Mouse (Mus musculus) spleen, postnatal 0 days (tissue): ENCODE measurements around the gene S100a9. TPM values are rescaled to one million over a fixed set of nuclear protein-coding genes. Genes with fewer than 3 reads are reported as not detected.

Source experiments
- polyA plus RNA-seq: library from polyadenylated mRNA; unstranded; fragments of >200 nt; fragmentation: Nextera tagmentation; extraction: Ambion mirVana; gene quantifications from 2 replicates; pipeline ENCODE4 v1.2.1, GENCODE M21; 2015

S100a9 gene
- 4,383 and 6,343 TPM in 2 replicates for polyA plus RNA-seq

DNA sequence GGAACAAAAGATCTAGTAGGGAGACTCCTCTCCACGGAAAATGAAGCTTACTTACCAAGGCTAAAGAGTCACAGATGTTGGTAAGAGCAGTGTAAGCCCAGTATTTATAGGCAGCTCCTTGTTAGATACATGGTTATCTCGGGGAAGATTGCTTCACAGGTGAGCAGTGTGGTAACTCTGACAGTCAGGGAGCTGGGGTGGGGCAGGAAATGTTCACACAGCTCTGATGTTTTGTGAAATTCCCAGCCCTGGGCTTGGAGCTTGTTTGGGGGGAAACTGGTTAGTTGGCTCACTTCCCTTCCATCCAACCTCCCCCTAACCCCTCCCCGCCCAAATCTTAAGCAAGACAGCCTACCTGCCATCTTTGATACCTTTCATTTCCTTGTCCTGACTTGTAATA, at the start of gene S100a9:
TSS of gene S100a9 (minus strand) at position 109 of the 400 bp plus-strand sequence.

DNA sequence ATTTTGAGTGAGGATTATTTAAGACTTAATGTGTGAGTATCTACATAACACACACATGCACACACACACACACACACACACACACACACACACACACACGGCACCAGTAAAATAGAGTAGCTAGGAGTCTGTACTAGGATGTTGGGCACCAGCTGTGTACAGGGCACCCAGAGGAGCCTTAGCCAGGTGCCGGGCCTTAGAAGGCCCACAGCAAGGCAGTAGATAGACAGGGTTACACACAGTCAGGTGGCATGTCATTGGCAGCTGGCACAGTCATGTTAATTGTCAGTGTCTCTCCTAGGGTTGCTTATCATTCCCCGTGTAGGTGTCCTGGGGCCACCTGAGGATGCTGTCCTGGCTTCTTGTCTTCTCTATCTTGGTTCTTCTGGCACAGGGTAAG, 31.1 kb upstream of the S100a9 start, which contains the start of gene Pglyrp4:
TSS of gene Pglyrp4 (plus strand) at position 301 of the 400 bp plus-strand sequence.

DNA sequence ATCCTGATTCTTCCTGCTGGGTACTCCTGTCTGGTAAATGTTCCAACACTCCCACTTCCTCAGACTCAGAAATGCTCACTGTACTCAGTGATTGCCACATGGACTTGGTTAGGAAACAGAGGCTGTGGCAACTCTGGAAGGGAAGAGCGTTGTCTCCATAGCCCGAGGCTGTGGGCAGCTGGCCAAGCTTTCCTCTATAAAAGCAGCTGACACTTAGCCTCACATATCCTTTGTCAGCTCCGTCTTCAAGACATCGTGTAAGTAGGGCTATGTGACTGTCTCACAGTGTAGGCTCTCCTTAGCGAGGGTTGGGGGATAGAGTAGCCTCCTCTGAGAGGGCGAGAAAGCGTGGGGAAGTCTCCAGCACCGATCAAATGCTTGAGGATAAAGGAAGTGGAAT, 26.7 kb downstream of the S100a9 start, which contains the start of gene S100a8:
TSS of gene S100a8 (plus strand) at position 133 of the 400 bp plus-strand sequence.

DNA sequence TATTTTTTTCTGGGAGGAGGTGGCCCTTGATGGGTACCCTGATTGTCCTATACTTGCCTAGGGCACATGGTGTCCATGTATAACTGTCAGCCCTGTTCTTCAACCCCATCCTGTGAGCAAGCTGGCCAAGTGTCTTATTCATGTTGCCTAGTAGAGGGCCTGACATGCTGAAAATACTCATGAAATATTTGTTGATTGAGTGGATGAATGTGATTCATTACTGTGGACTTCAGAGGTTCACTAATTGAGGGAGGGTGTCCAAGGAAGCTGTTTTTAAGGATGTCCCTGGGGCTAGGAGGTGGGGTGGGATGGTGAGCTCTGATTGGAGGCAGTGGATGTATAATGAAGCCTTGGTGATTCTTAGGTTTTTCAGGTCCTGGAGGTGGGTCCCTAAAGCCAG, 41.8 kb downstream of the S100a9 start, which contains the start of gene S100a7a:
TSS of gene S100a7a (plus strand) at position 301 of the 400 bp plus-strand sequence.

Other genes with a start within 250 kb of the S100a9 start
- gene Npr1, start 229.9 kb downstream of the S100a9 start, polyA plus RNA-seq: 7.9 and 10.6 TPM in 2 replicates
- 73.8 and 76.5 TPM in 2 replicates for gene Ilf2, start 219.6 kb downstream of the S100a9 start, polyA plus RNA-seq
- gene Snapin, start 204.7 kb downstream of the S100a9 start, polyA plus RNA-seq: 36.4 and 43.7 TPM in 2 replicates
- gene Chtop, start 186.2 kb downstream of the S100a9 start, polyA plus RNA-seq: 70.1 and 74.6 TPM in 2 replicates
- 40.2 and 50.6 TPM in 2 replicates for gene S100a1, start 181.3 kb downstream of the S100a9 start, polyA plus RNA-seq
- gene S100a13, start 181.3 kb downstream of the S100a9 start, polyA plus RNA-seq: 61.6 and 70.3 TPM in 2 replicates
- 0.15 TPM in 1 of 2 replicates, not detected in the other for gene S100a14, start 168.9 kb downstream of the S100a9 start, polyA plus RNA-seq
- gene S100a16, start 158.5 kb downstream of the S100a9 start, polyA plus RNA-seq: 95.5 and 120 TPM in 2 replicates
- 0.04 and 0.29 TPM in 2 replicates for gene S100a3, start 135.1 kb downstream of the S100a9 start, polyA plus RNA-seq
- gene S100a2, start 105.5 kb downstream of the S100a9 start, polyA plus RNA-seq: 0.51 and 0.53 TPM in 2 replicates
- gene Gm42674, start 93.8 kb downstream of the S100a9 start, polyA plus RNA-seq: not detected in 2 replicates
- 31.4 and 44.9 TPM in 2 replicates for gene S100a4, start 92.0 kb downstream of the S100a9 start, polyA plus RNA-seq
- not detected in 2 replicates for gene S100a5, start 87.2 kb downstream of the S100a9 start, polyA plus RNA-seq
- 523 and 632 TPM in 2 replicates for gene S100a6, start 82.8 kb downstream of the S100a9 start, polyA plus RNA-seq
- 0.12 and 0.19 TPM in 2 replicates for gene S100a7a, start 41.7 kb downstream of the S100a9 start, polyA plus RNA-seq
- gene S100a8, start 26.7 kb downstream of the S100a9 start, polyA plus RNA-seq: 6,399 and 9,279 TPM in 2 replicates
- gene Pglyrp4, start 31.2 kb upstream of the S100a9 start, polyA plus RNA-seq: 0.13 and 0.26 TPM in 2 replicates
- gene Gm5849, start 82.2 kb upstream of the S100a9 start, polyA plus RNA-seq: not detected in 2 replicates